Mouse (Mus musculus): ENCODE measurements around the gene Cdc7.

The Cdc7 gene

DNA sequence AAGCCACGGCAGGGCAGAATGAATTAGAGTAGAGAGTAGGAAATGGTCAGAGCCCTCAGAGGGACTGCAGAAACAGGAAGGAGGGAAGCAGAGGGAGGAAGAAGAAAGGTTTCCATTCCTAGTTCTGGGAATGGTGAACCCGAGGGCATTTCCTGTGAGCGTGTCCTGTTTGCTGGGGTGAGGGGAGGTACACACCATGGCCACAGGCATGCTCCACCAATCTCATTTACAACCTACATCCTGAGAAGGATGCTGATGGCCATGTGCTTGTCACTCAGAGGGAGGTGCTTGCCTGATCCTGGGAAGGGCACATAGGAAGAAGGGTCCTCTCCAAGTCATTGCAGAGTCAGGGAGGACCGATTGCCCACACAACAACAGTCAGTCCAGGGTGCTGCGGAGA lies 59.8 kb downstream of the Cdc7 start:
- DNase-seq (ENCODE audit: low spot score) = no peak

GRCm38 (mm10) chr5:107025371-107025770 lies 61.2 kb downstream of the Cdc7 start:
- no peak for DNase-seq (ENCODE audit: low spot score)

DNA sequence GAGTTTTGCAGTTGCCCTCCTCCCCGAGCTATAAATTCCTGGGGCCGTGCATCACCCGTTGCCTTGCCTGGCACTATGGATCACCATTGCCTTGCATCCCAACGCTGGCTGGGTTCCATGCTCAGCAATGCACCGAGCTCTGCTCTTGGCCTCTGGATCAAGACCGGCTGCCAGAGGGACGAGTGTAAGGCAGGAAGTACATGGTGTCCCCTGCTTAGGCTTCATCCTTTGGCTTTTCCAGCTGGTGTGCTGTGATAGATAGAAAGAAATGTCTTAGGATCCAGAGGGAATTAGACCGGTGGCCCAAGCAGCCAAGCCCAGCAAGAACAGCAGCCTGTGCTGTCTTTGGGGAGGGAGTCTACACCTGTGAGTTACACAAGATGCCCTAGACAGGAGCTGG lies 61.7 kb downstream of the Cdc7 start:
- DNase-seq (ENCODE audit: low spot score) = no peak

- no peak for DNase-seq (ENCODE audit: low spot score)
Observed at GRCm38 (mm10) chr5:107027616-107028015, 63.5 kb downstream of the Cdc7 start.

DNA sequence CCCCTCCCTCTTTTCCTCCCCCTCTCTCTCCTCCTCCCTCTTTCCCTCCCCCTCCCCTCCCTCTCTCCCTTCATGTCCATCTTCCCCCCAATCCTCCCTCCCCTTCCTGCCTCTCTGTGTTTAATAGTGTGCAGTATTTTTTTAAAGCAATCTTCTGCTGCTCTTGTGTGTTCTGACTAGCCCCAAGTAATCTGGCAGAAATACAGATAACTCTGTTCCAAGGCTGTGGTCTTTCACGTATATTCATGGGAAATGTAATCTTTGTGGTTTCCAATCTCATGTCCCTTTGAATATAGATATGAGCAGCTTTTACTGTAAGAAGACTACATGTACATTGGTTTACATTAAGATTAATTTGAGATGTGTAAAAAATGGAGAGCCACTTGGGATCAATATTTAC lies 64.4 kb downstream of the Cdc7 start:
- DNase-seq (ENCODE audit: low spot score) = no peak

GRCm38 (mm10) chr5:107029801-107030200 lies 65.7 kb downstream of the Cdc7 start:
- no peak for DNase-seq (ENCODE audit: low spot score)

DNA sequence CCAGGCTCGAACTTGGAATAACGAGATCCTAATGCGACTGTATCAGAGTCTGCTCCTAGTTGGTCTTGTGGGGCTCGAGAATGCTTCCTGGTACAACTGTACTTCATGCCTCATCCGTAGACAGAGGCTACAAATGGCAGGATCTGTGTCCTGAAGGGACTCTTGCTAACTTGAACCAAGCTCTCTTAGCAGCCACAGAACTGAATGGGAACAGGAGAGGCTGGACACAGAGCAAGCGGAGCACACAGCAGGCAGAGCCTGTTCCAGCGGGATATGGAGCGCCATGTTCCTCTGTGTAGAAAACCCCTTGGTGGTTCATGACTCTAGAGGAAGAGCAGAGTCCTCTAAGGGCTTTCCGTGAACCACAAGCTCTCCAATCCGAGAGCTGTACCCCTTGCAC lies 66.7 kb downstream of the Cdc7 start:
- no peak for DNase-seq (ENCODE audit: low spot score)
